Mouse (Mus musculus) intestine, embryonic 16.5 days (tissue): ENCODE data around the gene Mrps18a. TPM values are rescaled to one million over a fixed set of nuclear protein-coding genes. Genes with fewer than 3 reads are reported as not detected.

ENCODE experiments used
- ATAC-seq: fragments of 200-750 bp; cut with Nextera tagmentation; 2 replicates; pipeline ENCODE4 v1.8.0; 2017; ENCODE audit warnings: moderate TSS enrichment, moderate library complexity
- H3K27ac ChIP-seq: fragments of 300-500 bp; sonication (generic); 2 replicates; pipeline ENCODE4 v1.5.1; 2014; ENCODE audit warnings: mild to moderate bottlenecking, low read length
- H3K27me3 ChIP-seq: fragments of 300-500 bp; sonication (generic); replicated peaks from 2 replicates; pipeline ENCODE4 v1.6.1; 2014; ENCODE audit warnings: low read length, control low read depth, mixed read lengths; ENCODE audit not compliant: control insufficient read depth, insufficient read depth
- H3K36me3 ChIP-seq: fragments of 300-500 bp; sonication (generic); 2 replicates; pipeline ENCODE4 v1.6.1; 2014; ENCODE audit warnings: low read length, control low read depth; ENCODE audit not compliant: control insufficient read depth, insufficient read depth
- H3K4me1 ChIP-seq: fragments of 300-500 bp; sonication (generic); 2 replicates; pipeline ENCODE4 v1.6.1; 2014; ENCODE audit warnings: low read length, control low read depth, mixed read lengths; ENCODE audit not compliant: control insufficient read depth, insufficient read depth
- H3K4me2 ChIP-seq: fragments of 300-500 bp; sonication (generic); 2 replicates; pipeline ENCODE4 v1.6.1; 2014; ENCODE audit warnings: low read depth, low read length, control low read depth
- H3K4me3 ChIP-seq: fragments of 300-500 bp; sonication (generic); 2 replicates; pipeline ENCODE4 v1.5.1; 2014; ENCODE audit warnings: mild to moderate bottlenecking, low read length
- H3K9ac ChIP-seq: fragments of 300-500 bp; sonication (generic); 2 replicates; pipeline ENCODE4 v1.6.1; 2014; ENCODE audit warnings: low read depth, low read length
- H3K9me3 ChIP-seq: fragments of 300-500 bp; sonication (generic); 2 replicates; pipeline ENCODE4 v1.6.1; 2016; ENCODE audit warnings: low read length, control low read depth; ENCODE audit not compliant: control insufficient read depth
- WGBS: fragments of 180-500 bp; shearing (Covaris S2); extraction: QIAGEN DNeasy Blood & Tissue Kit; methylation state at CpG from one replicate; pipeline ENCODE4 v1.1.7; 2014; 5-methylcytosine and 5-hydroxymethylcytosine counted together
- polyA plus RNA-seq: library from polyadenylated mRNA; unstranded; fragments of >200 nt; fragmentation: Nextera tagmentation; extraction: Ambion mirVana; gene quantifications from 2 replicates; pipeline ENCODE4 v1.2.1, GENCODE M21; 2015

Gene Mrps18a
- polyA plus RNA-seq, 1 experiment from 2014 or later, result 164 TPM

DNA sequence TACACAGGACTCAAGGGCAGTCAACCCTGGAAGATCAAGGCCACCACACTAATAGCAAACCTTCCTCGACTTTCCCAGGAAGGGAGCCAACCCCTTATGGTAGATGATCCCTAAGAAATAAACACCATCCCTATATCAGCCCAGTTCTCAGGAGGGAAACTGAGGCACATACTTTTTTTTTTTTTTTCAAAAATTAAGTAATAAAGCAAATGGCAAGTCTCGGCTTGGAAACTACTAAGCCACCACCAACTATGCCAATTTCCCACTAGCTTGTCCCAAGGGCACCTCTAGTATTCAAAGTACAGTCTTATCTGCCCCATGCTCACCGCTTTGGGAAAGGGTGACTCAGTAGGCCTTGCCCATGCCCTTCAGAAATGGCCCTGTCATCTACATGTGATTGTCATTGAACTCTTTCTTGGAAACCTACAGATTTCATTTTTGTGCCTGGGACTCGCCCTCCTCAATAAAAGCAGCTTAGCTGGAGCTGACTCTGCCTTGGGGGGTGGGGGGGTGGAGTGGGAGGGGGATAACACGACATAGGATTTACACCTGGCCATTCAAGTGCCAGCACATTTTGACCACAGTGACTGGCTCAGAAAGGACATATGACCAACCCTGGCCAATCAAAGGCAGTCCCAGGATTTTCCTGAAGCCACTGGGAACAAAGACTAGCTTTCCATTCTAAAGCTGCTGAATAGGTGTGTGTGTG is 35.1 kb upstream of the Mrps18a start:
- Histone ChIP-seq H3K36me3 (no peaks in the 10 kb centered on the region), H3K27me3 (no peaks in the 10 kb centered on the region), H3K4me2 (no peak overlapping the region), H3K4me3 (no peak overlapping the region), H3K27ac (no peak overlapping the region), H3K9ac (no peak overlapping the region), H3K4me1 (peaks cover 18% of the 10 kb centered on the region), H3K9me3 (no peaks in the 10 kb centered on the region)
- WGBS, result 74% methylated on average over 5 of the region's 5 CpGs
- peak; percentile 19 for ATAC-seq

GRCm38 (mm10) chr17:46076260-46076551 is 34.6 kb upstream of the Mrps18a start:
- 42% methylated on average over 1 of the region's 1 CpGs for WGBS
- H3K9me3 ChIP-seq, result no peaks in the 10 kb centered on the region
- no peak overlapping the region for H3K4me2 ChIP-seq
- H3K4me3 ChIP-seq, result no peak overlapping the region
- H3K4me1 ChIP-seq, result peaks cover 18% of the 10 kb centered on the region
- no peaks in the 10 kb centered on the region for H3K27me3 ChIP-seq
- ATAC-seq, result peak; percentile 13; the same call in 1 of the 2 replicates
- no peaks in the 10 kb centered on the region for H3K36me3 ChIP-seq
- H3K27ac ChIP-seq, result no peak overlapping the region
- no peak overlapping the region for H3K9ac ChIP-seq

GRCm38 (mm10) chr17:46077921-46078534 is 32.8 kb upstream of the Mrps18a start:
- no peaks in the 10 kb centered on the region for H3K9me3 ChIP-seq
- no peak overlapping the region for H3K4me2 ChIP-seq
- no peak overlapping the region for H3K27ac ChIP-seq
- no peaks in the 10 kb centered on the region for H3K36me3 ChIP-seq
- H3K9ac ChIP-seq, result no peak overlapping the region
- no peaks in the 10 kb centered on the region for H3K27me3 ChIP-seq
- H3K4me1 ChIP-seq, result peaks cover 18% of the 10 kb centered on the region
- ATAC-seq, result no peak
- no peak overlapping the region for H3K4me3 ChIP-seq
- WGBS, result 89% methylated on average over 12 of the region's 12 CpGs

GRCm38 (mm10) chr17:46079037-46079436 is 31.7 kb upstream of the Mrps18a start:
- 65% methylated on average over 2 of the region's 2 CpGs for WGBS
- Histone ChIP-seq H3K27me3 (no peaks in the 10 kb centered on the region), H3K4me3 (no peak overlapping the region), H3K27ac (no peak overlapping the region), H3K4me1 (peaks cover 12% of the 10 kb centered on the region), H3K9me3 (no peaks in the 10 kb centered on the region), H3K36me3 (no peaks in the 10 kb centered on the region), H3K4me2 (no peak overlapping the region), H3K9ac (no peak overlapping the region)
- ATAC-seq, result no peak

DNA sequence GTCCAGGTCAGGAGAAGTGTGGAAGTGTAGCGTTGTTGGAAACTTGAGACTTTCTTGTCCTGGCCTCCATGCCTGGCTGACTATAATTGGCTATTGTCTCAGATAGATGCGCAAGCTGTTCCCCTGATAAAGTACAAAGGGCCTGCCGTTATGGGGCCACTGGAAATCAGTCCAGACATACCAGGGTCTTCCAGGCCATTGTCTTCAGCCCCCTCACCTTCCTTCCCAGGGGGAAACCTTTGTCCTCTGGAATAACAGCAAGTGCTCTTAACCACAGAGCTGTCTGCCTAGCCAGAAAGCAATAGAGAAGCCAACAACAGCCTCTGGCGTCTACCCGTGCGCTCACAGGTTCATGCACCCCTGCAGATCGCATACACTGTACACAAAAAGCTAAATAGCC is 30.4 kb upstream of the Mrps18a start:
- Histone ChIP-seq H3K4me3 (no peak overlapping the region), H3K9ac (no peak overlapping the region), H3K27ac (no peak overlapping the region), H3K4me1 (peaks cover 4% of the 10 kb centered on the region; the same call in 1 of the 2 replicates), H3K4me2 (no peak overlapping the region), H3K36me3 (no peaks in the 10 kb centered on the region), H3K9me3 (no peaks in the 10 kb centered on the region), H3K27me3 (no peaks in the 10 kb centered on the region)
- no peak for ATAC-seq
- WGBS, result 69% methylated on average over 7 of the region's 7 CpGs

DNA sequence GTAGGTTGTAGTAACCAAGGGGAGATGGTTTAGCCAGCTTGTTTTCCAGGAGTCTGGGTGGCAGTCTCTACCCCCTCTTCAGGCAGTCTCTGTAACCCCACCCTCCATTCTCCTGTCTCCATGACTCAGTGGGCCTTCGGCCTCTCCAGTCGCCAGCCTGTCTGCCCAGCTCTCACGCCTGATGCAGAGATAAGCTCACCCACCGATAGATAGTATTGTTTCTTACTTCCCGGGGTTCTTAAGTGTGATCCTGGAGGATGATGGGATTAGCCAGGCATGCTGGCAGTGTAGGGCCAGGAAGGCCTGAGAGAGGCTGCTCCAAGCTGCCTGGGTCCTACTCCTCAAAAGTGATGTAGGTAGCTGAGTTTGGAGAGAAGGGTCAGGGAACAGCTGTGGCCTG is 29.7 kb upstream of the Mrps18a start:
- H3K4me1 ChIP-seq, result peaks cover 4% of the 10 kb centered on the region; the same call in 1 of the 2 replicates
- no peaks in the 10 kb centered on the region for H3K27me3 ChIP-seq
- no peak overlapping the region for H3K4me3 ChIP-seq
- H3K4me2 ChIP-seq, result no peak overlapping the region
- 56% methylated on average over 5 of the region's 5 CpGs for WGBS
- H3K36me3 ChIP-seq, result no peaks in the 10 kb centered on the region
- no peaks in the 10 kb centered on the region for H3K9me3 ChIP-seq
- H3K9ac ChIP-seq, result no peak overlapping the region
- no peak for ATAC-seq
- H3K27ac ChIP-seq, result no peak overlapping the region

- H3K9me3 ChIP-seq, result no peaks in the 10 kb centered on the region
- H3K27ac ChIP-seq, result 0 out of 2 replicates have a peak overlapping the region, but pooled peaks have one; percentile 19
- H3K27me3 ChIP-seq, result no peaks in the 10 kb centered on the region
- peaks cover 9% of the 10 kb centered on the region for H3K4me1 ChIP-seq
- 57% methylated on average over 7 of the region's 7 CpGs for WGBS
- no peak overlapping the region for H3K4me3 ChIP-seq
- 0 out of 2 replicates have a peak overlapping the region, but pooled peaks have one; percentile 7 for H3K9ac ChIP-seq
- H3K4me2 ChIP-seq, result no peak overlapping the region
- ATAC-seq, result no peak
- H3K36me3 ChIP-seq, result no peaks in the 10 kb centered on the region
Observed at GRCm38 (mm10) chr17:46081657-46082056, 29.1 kb upstream of the Mrps18a start.

- 75% methylated on average over 3 of the region's 3 CpGs for WGBS
- H3K27ac ChIP-seq, result no peak overlapping the region
- no peak overlapping the region; the same call in 1 of the 2 replicates for H3K4me2 ChIP-seq
- ATAC-seq, result no peak
- H3K4me3 ChIP-seq, result no peak overlapping the region
- no peaks in the 10 kb centered on the region for H3K27me3 ChIP-seq
- no peak overlapping the region for H3K9ac ChIP-seq
- no peaks in the 10 kb centered on the region for H3K36me3 ChIP-seq
- no peaks in the 10 kb centered on the region for H3K9me3 ChIP-seq
- H3K4me1 ChIP-seq, result peaks cover 11% of the 10 kb centered on the region
Observed at GRCm38 (mm10) chr17:46083381-46083780, 27.4 kb upstream of the Mrps18a start.

- peaks cover 11% of the 10 kb centered on the region for H3K4me1 ChIP-seq
- WGBS, result 12% methylated on average over 10 of the region's 10 CpGs
- peak; percentile 93 for ATAC-seq
- peak overlapping the region; percentile 48 for H3K9ac ChIP-seq
- H3K4me2 ChIP-seq, result peak overlapping the region; percentile 45
- no peaks in the 10 kb centered on the region for H3K9me3 ChIP-seq
- no peaks in the 10 kb centered on the region for H3K27me3 ChIP-seq
- no peak overlapping the region for H3K4me3 ChIP-seq
- H3K27ac ChIP-seq, result peak overlapping the region; percentile 86
- H3K36me3 ChIP-seq, result no peaks in the 10 kb centered on the region
Observed at GRCm38 (mm10) chr17:46084091-46084501, 26.7 kb upstream of the Mrps18a start.
